Mouse (Mus musculus) megakaryocyte, embryonic 14.5 days (primary cell): ENCODE data around the gene Gm21973. TPM values are rescaled to one million over a fixed set of nuclear protein-coding genes. Genes with fewer than 3 reads are reported as not detected.

ENCODE experiments used
- H3K27me3 ChIP-seq: replicated peaks from 2 replicates; pipeline ENCODE3; 2012; ENCODE audit warnings: inconsistent platforms
- H3K36me3 ChIP-seq: replicated peaks from 2 replicates; pipeline ENCODE3; 2012; ENCODE audit warnings: low read length, inconsistent platforms, mixed read lengths
- H3K4me1 ChIP-seq: 2 replicates; pipeline ENCODE4 v1.6.1; 2012; ENCODE audit warnings: inconsistent platforms
- H3K4me3 ChIP-seq: replicated peaks from 2 replicates; pipeline ENCODE3; 2012; ENCODE audit warnings: moderate library complexity, mild to moderate bottlenecking, inconsistent platforms
- H3K9me3 ChIP-seq: 2 replicates; pipeline ENCODE4 v1.6.1; 2012; ENCODE audit warnings: inconsistent platforms
- FLI1 ChIP-seq: IDR thresholded peaks from 2 replicates; pipeline ENCODE4 v1.6.1; 2012; ENCODE audit warnings: low read length, inconsistent platforms, mixed read lengths
- GATA1 ChIP-seq: IDR thresholded peaks from 3 replicates; pipeline ENCODE4 v1.6.1; 2012; ENCODE audit warnings: mixed read lengths, low read length, inconsistent platforms, borderline replicate concordance
- polyA plus RNA-seq: library from polyadenylated mRNA; stranded (reverse); fragments of >175 nt; gene quantifications from 2 replicates; pipeline ENCODE4 v1.2.3, GENCODE M21; 2012; ENCODE audit warnings: low replicate concordance; ENCODE audit not compliant: insufficient read depth

The Gm21973 gene
- polyA plus RNA-seq, 1 experiment: not detected

DNA sequence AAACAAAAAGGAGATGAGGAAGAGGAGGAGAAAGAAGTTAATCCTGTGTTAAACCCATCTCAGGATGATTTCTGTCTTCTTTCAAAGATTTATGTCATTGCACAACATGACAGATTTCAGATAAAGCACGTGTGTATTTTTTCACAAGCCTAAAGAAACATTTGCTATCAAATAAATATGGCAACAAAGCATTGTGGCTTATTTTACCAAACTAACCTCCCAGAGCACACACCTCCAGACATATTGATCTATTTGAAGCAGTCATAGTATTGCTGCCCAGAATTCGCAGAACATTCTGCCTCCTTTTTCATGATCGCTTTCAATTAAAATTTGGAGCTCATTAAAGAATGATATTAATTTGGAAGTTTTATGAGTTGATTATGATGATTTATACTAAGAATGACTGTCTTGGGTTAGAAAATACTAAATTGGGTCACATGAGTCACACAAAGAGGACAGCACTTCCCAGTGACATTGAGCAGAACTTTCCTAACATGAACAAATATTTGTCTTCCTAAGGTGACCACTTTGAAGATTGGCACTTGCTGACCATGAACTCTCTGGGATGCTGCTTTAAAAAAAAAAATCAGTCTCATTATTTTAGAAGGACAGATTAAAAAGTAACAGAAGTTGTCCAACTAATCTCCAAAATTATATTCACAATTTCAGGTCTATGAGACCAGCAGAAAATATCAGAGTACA is 54.7 kb downstream of the Gm21973 start:
- TF ChIP-seq GATA1: no peak
- TF ChIP-seq FLI1: no peak
- H3K4me1 ChIP-seq: no peaks in the 10 kb centered on the region
- H3K27me3 ChIP-seq: no peaks in the 10 kb centered on the region
- no peak overlapping the region for H3K4me3 ChIP-seq
- no peaks in the 10 kb centered on the region for H3K36me3 ChIP-seq
- no peaks in the 10 kb centered on the region for H3K9me3 ChIP-seq

DNA sequence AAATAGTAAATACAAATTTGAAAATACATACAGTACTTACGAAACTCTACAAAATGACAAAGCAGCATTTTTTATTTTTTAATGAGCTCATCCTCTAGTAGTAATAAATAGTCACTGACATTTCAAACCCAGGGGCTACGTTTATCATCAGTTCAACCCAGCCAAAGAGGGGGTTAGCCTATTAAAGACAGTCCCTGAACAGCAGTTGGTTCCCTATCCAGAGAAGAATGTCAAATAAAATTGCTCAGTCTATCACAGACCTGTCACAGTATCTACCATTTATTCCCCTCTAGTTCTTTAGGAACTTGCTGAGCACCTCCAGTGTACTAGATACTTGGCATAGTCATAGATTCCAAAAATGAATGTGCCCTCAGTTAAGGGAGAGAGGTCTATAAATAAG is 62.1 kb downstream of the Gm21973 start:
- Histone ChIP-seq H3K36me3 (no peaks in the 10 kb centered on the region), H3K4me3 (no peak overlapping the region), H3K9me3 (no peaks in the 10 kb centered on the region), H3K27me3 (peaks cover 2% of the 10 kb centered on the region), H3K4me1 (no peaks in the 10 kb centered on the region)
- TF ChIP-seq FLI1 (no peak), GATA1 (no peak)

DNA sequence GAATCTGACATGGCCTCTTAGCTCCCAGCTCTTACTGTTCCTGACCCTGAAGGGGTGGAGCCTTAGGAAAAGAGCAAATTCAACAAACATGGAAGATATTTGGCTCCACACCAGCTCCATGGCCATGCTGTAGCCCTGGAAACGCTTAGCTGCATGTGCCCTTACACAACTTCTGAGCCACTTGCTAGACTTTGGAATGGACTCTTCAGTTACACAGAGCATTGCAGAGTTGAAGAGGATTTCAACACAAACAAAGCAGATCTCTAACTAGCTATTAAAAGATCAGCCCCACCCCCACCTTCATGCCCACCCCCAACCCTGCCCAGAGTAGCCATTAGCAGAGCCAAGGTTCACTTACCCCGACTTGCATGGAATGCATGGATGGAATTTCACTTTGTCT is 74.6 kb downstream of the Gm21973 start:
- Histone ChIP-seq H3K27me3 (no peaks in the 10 kb centered on the region), H3K36me3 (no peaks in the 10 kb centered on the region), H3K4me1 (no peaks in the 10 kb centered on the region), H3K9me3 (peaks cover 4% of the 10 kb centered on the region), H3K4me3 (no peak overlapping the region)
- TF ChIP-seq GATA1 (no peak), FLI1 (no peak)

DNA sequence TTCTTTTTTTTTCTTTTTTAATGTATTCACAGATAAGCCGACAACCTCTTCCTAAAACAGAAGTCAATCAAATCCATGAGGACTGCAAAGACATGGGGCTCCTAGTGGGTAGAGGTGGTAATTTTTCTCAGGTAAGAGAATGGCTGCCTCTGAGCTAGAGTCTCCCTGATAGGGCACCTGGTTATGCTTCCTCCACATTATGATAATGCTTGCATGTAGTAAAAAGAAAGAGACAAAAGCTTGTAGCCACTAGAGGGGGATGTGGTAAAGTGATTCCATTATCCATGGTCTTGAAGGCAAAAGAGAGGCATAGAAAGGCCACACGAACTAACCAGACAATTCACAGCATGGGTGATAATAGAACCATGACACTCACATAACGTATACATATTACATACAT is 75.2 kb downstream of the Gm21973 start:
- H3K36me3 ChIP-seq: no peaks in the 10 kb centered on the region
- H3K4me1 ChIP-seq: no peaks in the 10 kb centered on the region
- no peaks in the 10 kb centered on the region for H3K27me3 ChIP-seq
- H3K9me3 ChIP-seq: peaks cover 4% of the 10 kb centered on the region
- no peak for TF ChIP-seq FLI1
- TF ChIP-seq GATA1: no peak
- no peak overlapping the region for H3K4me3 ChIP-seq

DNA sequence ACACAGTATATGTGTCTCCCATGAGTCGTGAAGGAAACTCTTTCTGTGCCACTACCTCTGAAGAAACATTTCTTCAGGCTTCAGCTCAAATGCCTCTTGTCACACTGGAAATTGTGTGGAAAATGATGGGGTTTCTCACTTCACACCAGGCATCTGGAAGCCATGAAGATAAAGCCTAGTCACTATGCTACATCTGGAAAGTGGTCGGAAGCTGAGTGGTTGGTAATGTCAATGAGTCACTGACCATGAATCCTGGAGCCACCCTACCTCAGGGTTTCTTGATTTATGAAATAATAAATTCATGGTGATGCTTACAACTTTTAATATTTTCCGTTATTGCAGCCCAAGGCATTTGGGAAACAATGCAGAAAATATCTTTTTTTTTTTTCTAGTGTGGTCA is 84.7 kb downstream of the Gm21973 start:
- H3K4me3 ChIP-seq: no peak overlapping the region
- H3K4me1 ChIP-seq: no peaks in the 10 kb centered on the region
- H3K9me3 ChIP-seq: no peaks in the 10 kb centered on the region
- no peaks in the 10 kb centered on the region for H3K27me3 ChIP-seq
- TF ChIP-seq FLI1: no peak
- H3K36me3 ChIP-seq: no peaks in the 10 kb centered on the region

DNA sequence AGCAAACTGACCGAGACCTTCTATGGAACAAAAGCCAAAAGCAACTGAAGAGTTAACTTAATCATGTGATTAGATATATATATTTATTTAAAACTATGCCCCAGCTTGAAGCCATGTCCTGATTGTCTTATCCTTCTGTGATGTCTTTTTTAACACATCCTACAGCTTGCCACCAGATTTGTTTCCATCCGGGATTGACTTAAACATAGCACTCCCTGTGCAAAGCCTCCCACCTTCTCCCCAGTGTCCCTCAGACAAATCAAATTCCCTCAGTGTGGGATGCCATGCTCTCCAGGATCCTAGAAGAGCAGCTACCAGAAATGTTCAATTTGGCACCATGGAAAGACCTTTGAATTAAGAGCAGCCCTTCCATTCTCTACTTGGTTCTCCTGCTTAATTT is 85.7 kb downstream of the Gm21973 start:
- TF ChIP-seq GATA1 (no peak), FLI1 (no peak)
- Histone ChIP-seq H3K4me3 (no peak overlapping the region), H3K9me3 (no peaks in the 10 kb centered on the region), H3K36me3 (no peaks in the 10 kb centered on the region), H3K27me3 (no peaks in the 10 kb centered on the region), H3K4me1 (no peaks in the 10 kb centered on the region)

DNA sequence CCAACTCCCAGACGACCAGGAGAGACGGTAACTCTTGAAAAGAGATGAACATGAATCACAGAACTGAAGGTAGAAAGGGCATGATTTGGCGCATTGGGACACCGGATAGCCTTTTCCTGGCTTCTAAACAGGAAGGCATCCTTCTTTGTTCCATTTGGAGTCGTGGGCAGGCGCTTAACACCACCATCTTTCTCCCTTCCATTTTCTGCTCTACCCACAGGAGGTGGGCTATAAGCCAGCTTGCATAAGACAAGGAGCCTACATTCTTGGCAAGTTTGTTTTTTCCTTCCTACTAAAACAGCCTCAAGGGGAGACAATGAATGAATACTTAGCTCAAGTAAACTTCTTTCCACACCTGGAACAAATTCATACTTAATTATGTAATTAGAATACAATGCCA is 88.5 kb downstream of the Gm21973 start:
- H3K4me3 ChIP-seq: no peak overlapping the region
- no peaks in the 10 kb centered on the region for H3K36me3 ChIP-seq
- no peaks in the 10 kb centered on the region for H3K27me3 ChIP-seq
- H3K9me3 ChIP-seq: no peaks in the 10 kb centered on the region
- no peaks in the 10 kb centered on the region for H3K4me1 ChIP-seq
- TF ChIP-seq GATA1: no peak
- TF ChIP-seq FLI1: no peak

DNA sequence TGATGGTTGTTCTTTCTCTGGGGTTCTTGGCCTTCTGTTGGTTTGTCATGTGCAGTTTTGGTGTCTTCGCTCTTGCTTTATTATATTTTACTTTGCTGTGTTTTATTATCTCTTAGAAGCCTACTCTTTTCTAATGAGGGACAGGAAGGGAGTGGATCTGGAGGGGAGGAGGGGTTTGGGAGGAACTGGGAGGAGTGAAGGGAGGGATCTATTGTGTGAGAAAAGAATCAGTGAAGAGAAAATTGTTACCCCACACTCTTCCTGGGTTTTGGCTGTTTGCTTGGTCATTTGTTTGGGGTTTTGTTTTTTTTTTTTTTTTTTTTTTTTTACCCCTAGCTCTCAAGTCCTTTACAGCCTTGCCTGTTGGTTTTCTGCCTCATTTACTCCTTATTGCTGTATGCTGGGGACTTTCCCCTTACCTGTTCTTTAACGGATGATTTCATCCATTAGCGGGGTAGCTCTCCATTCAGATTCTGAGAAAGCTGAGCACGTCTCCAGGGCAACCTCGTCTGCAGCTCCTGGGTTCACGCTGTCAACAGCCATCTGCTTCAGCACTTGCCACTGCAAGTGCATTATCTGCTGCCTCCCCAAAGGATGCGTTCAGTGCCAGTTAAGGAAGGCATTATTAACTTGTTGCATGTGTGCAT is 96.1 kb downstream of the Gm21973 start:
- no peak overlapping the region for H3K4me3 ChIP-seq
- TF ChIP-seq GATA1: no peak
- no peak for TF ChIP-seq FLI1
- H3K36me3 ChIP-seq: no peaks in the 10 kb centered on the region
- H3K4me1 ChIP-seq: peaks cover 3% of the 10 kb centered on the region; the same call in 1 of the 2 replicates
- H3K9me3 ChIP-seq: no peaks in the 10 kb centered on the region
- no peaks in the 10 kb centered on the region for H3K27me3 ChIP-seq

DNA sequence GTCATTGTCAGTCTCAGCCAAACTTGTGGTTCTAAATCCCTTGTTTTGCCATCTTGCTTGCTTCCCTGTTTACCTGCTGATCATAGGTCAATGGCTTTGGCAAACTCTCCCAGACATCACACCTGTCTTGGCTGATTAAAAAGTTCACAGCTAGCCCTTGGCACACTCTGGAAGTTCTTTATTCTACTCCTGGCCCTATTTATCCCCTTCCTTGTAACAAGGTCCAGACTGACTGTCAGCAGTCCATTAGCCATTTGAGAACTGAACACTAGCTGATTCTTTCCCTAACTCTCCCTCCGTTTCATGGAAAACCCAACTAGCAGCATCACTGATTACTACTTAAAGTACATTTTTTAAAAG is 96.6 kb downstream of the Gm21973 start:
- H3K4me3 ChIP-seq: no peak overlapping the region
- H3K4me1 ChIP-seq: peaks cover 3% of the 10 kb centered on the region; the same call in 1 of the 2 replicates
- no peaks in the 10 kb centered on the region for H3K36me3 ChIP-seq
- no peaks in the 10 kb centered on the region for H3K9me3 ChIP-seq
- H3K27me3 ChIP-seq: no peaks in the 10 kb centered on the region
- no peak for TF ChIP-seq GATA1
- no peak for TF ChIP-seq FLI1

Other genes with a start within 250 kb of the Gm21973 start
- gene Prlr, start 148.1 kb upstream of the Gm21973 start, polyA plus RNA-seq: not detected in 2 replicates
- gene Agxt2, start 33.2 kb downstream of the Gm21973 start, polyA plus RNA-seq: not detected in 2 replicates
- gene Dnajc21, start 145.1 kb downstream of the Gm21973 start, polyA plus RNA-seq: 4.1 and 12.6 TPM in 2 replicates
- gene Brix1, start 160.6 kb downstream of the Gm21973 start, polyA plus RNA-seq: 2.7 and 48.2 TPM in 2 replicates
- 1.5 and 5.7 TPM in 2 replicates for gene Rad1, start 160.6 kb downstream of the Gm21973 start, polyA plus RNA-seq
- not detected in 2 replicates for gene Ttc23l, start 233.3 kb downstream of the Gm21973 start, polyA plus RNA-seq